Comparison of ENCODE assay signal across 8 mouse cellular contexts in the genomic region with DNA sequence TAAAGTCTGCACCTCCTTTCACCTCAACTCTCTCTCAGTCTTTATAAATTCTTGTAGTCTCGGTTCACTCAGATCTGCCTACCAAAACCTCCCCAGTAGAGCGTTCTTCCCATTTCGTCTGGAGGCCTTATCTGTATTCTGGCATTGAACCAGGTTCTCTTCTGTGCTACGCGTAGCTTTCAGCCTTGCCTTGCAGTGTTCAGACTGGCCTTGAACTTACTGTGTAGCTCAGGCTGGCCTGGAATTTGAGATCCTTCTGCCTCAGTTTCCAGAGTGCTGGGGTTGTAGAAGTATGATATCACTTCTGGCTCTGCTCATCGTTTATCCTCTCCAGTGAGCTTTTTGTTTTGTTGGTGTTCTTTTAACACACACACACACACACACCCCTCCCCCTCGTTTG. TPM values are rescaled to one million over a fixed set of nuclear protein-coding genes. Genes with fewer than 3 reads are reported as not detected.
DNase-seq lines count a peak whose midpoint lies in the region; ATAC-seq and TF ChIP-seq lines count a peak whose summit lies in the region.

No protein-coding gene starts in this region.

- H3K4me3 ChIP-seq in heart, adult 2 months, result peak overlapping the region; percentile 81
- peak overlapping the region; percentile 89; the same call in 1 of the 2 replicates for H3K4me3 ChIP-seq in G1E (ENCODE audit: low read depth, low read length)
- peak overlapping the region; percentile 84 for H3K4me3 ChIP-seq in forebrain, embryonic 14.5 days (ENCODE audit: low read depth, low read length)
- peak overlapping the region; percentile 88 for H3K4me3 ChIP-seq in liver, embryonic 15.5 days (replicated peaks)

- no peaks in the 10 kb centered on the region; the same call in 1 of the 2 replicates for H3K4me1 ChIP-seq in heart, adult 2 months (ENCODE audit: control insufficient read depth, insufficient read depth, low read length)
- peaks cover 52% of the 10 kb centered on the region for H3K4me1 ChIP-seq in G1E (ENCODE audit: insufficient read depth, low read depth, low read length)
- H3K4me1 ChIP-seq in forebrain, embryonic 14.5 days (ENCODE audit: control insufficient read depth, insufficient read depth, low read length), result peaks cover 11% of the 10 kb centered on the region
- H3K4me1 ChIP-seq in liver, embryonic 15.5 days (replicated peaks), result peaks cover 40% of the 10 kb centered on the region

- DNase-seq in heart, adult 2 months, result no peak
- no peak for DNase-seq in heart, postnatal 25 days (ENCODE audit: low spot score)
- DNase-seq in G1E (ENCODE audit: low spot score), result no peak
- DNase-seq in forebrain, embryonic 14.5 days (ENCODE audit: low spot score), result peak; percentile 57
- no peak for DNase-seq in urinary bladder, postnatal 36 days (ENCODE audit: low spot score in 2 of 2)
- no peak for DNase-seq in thymus, adult 18-20 months
- no peak for DNase-seq in thymus, postnatal 14 days

- 9% methylated on average over 7 of the region's 7 CpGs for WGBS in heart, adult 2 months
- 8% methylated on average over 7 of the region's 7 CpGs for WGBS in forebrain, embryonic 14.5 days
- WGBS in liver, embryonic 15.5 days (ENCODE audit: insufficient replicate concordance), result 18% methylated on average over 7 of the region's 7 CpGs

- no peak for TF ChIP-seq POLR2A in heart, adult 2 months (IDR thresholded peaks at IDR 0.05; ENCODE audit: insufficient read depth, low read depth, low read length)

- no peaks in the 10 kb centered on the region for H3K9me3 ChIP-seq in G1E (replicated peaks)
- no peaks in the 10 kb centered on the region for H3K9me3 ChIP-seq in forebrain, embryonic 14.5 days (replicated peaks; ENCODE audit: control insufficient read depth, low read length)
- H3K9me3 ChIP-seq in liver, embryonic 15.5 days (replicated peaks), result no peaks in the 10 kb centered on the region

- H3K27me3 ChIP-seq in heart, adult 2 months (ENCODE audit: control insufficient read depth, insufficient read depth, low read length), result no peaks in the 10 kb centered on the region
- H3K27me3 ChIP-seq in G1E (ENCODE audit: insufficient read depth, low read length), result no peaks in the 10 kb centered on the region
- H3K27me3 ChIP-seq in forebrain, embryonic 14.5 days (replicated peaks; ENCODE audit: control insufficient read depth, insufficient read depth, low read length), result no peaks in the 10 kb centered on the region
- H3K27me3 ChIP-seq in liver, embryonic 15.5 days, result no peaks in the 10 kb centered on the region

- intact Hi-C loops in heart, adult 2 months (cut with DNase I), result no loop called here
- intact Hi-C loops in heart, postnatal 25 days (cut with DNase I), result loop anchor here (5.0 kb wide), 1 partner anchor 124 kb away; a partner anchor contains a TSS

- H3K4me2 ChIP-seq in forebrain, embryonic 14.5 days (ENCODE audit: low read length), result peak overlapping the region; percentile 81
- H3K4me2 ChIP-seq in liver, embryonic 15.5 days, result peak overlapping the region; percentile 97

- no peak overlapping the region for H3K27ac ChIP-seq in heart, adult 2 months
- H3K27ac ChIP-seq in forebrain, embryonic 14.5 days (ENCODE audit: low read depth, low read length), result no peak overlapping the region
- H3K27ac ChIP-seq in liver, embryonic 15.5 days (replicated peaks), result peak overlapping the region; percentile 81

- peak overlapping the region; percentile 81 for H3K9ac ChIP-seq in heart, adult 2 months (ENCODE audit: low read depth, low read length)
- H3K9ac ChIP-seq in forebrain, embryonic 14.5 days (ENCODE audit: low read length), result peak overlapping the region; percentile 80
- peak overlapping the region; percentile 68 for H3K9ac ChIP-seq in liver, embryonic 15.5 days

- no peak for TF ChIP-seq CTCF in heart, adult 2 months (IDR thresholded peaks at IDR 0.05)
- TF ChIP-seq CTCF in G1E (IDR thresholded peaks at IDR 0.05; ENCODE audit: low read depth, low read length), result no peak

- no peak for TF ChIP-seq EP300 in heart, adult 2 months (IDR thresholded peaks at IDR 0.05; ENCODE audit: insufficient read depth, low read depth, low read length)

- H3K79me2 ChIP-seq in heart, adult 2 months (replicated peaks; ENCODE audit: control insufficient read depth, insufficient read depth, low read length), result no peaks in the 10 kb centered on the region

- peaks cover 6% of the 10 kb centered on the region for H3K36me3 ChIP-seq in heart, adult 2 months (ENCODE audit: control insufficient read depth, insufficient read depth, low read length)
- H3K36me3 ChIP-seq in G1E (replicated peaks), result peaks cover 56% of the 10 kb centered on the region
- peaks cover 31% of the 10 kb centered on the region for H3K36me3 ChIP-seq in forebrain, embryonic 14.5 days (ENCODE audit: control insufficient read depth, insufficient read depth, low read length)
- H3K36me3 ChIP-seq in liver, embryonic 15.5 days (replicated peaks), result peaks cover 31% of the 10 kb centered on the region

- ATAC-seq in G1E (ENCODE audit: extremely low read depth, insufficient number of reproducible peaks, low FRiP score, poor library complexity, severe bottlenecking), result no peak
- ATAC-seq in forebrain, embryonic 14.5 days, result no peak
- no peak for ATAC-seq in liver, embryonic 15.5 days (ENCODE audit: insufficient read depth)

RNA-seq across cellular contexts. Expression of a gene that starts 0.9 kb away (rescaled TPM):
- 1 to 10 TPM; 1.9 to 2.0 TPM for total RNA-seq in heart, adult 2 months (2021)
- 1.1 and 1.8 TPM in 2 replicates for polyA plus RNA-seq in heart, adult 2 months (2012; rRNA removed)
- total RNA-seq in heart, postnatal 25 days (2021), result 1 to 10 TPM; 2.2 to 3.4 TPM
- total RNA-seq in G1E (2014; fragmentation: Nextera tagmentation), result 1.8 and 3.4 TPM in 2 replicates
- total RNA-seq in G1E (2017), result 3.1 and 3.2 TPM in 2 replicates
- 0.21 and 0.57 TPM in 2 replicates for polyA plus RNA-seq in G1E (2012)
- 1.5 and 2.1 TPM in 2 replicates for polyA plus RNA-seq in forebrain, embryonic 14.5 days (2014; fragmentation: Nextera tagmentation; extraction: Ambion mirVana)
- polyA plus RNA-seq in liver, embryonic 15.5 days (2015; fragmentation: Nextera tagmentation; extraction: Ambion mirVana), result 0.63 and 0.77 TPM in 2 replicates

RNA-seq across cellular contexts. Expression of a gene that starts 7.0 kb away (rescaled TPM):
- 100 to 1,000 TPM; 298 to 319 TPM for total RNA-seq in heart, adult 2 months (2021)
- polyA plus RNA-seq in heart, adult 2 months (2012; rRNA removed), result 167 and 313 TPM in 2 replicates
- 100 to 1,000 TPM; 303 to 319 TPM for total RNA-seq in heart, postnatal 25 days (2021)
- total RNA-seq in G1E (2014; fragmentation: Nextera tagmentation), result 632 and 642 TPM in 2 replicates
- 1,492 and 1,659 TPM in 2 replicates for total RNA-seq in G1E (2017)
- polyA plus RNA-seq in G1E (2012), result 133 and 159 TPM in 2 replicates
- polyA plus RNA-seq in forebrain, embryonic 14.5 days (2014; fragmentation: Nextera tagmentation; extraction: Ambion mirVana), result 507 and 649 TPM in 2 replicates
- polyA plus RNA-seq in liver, embryonic 15.5 days (2015; fragmentation: Nextera tagmentation; extraction: Ambion mirVana), result 445 and 520 TPM in 2 replicates

RNA-seq across cellular contexts. Expression of a gene that starts 7.2 kb away (rescaled TPM):
- total RNA-seq in heart, adult 2 months (2021), result under 1 TPM; 0.57 to 0.84 TPM
- 0.09 and 0.25 TPM in 2 replicates for polyA plus RNA-seq in heart, adult 2 months (2012; rRNA removed)
- total RNA-seq in heart, postnatal 25 days (2021), result under 1 TPM; 0.52 to 0.64 TPM
- total RNA-seq in G1E (2014; fragmentation: Nextera tagmentation) (1.1 and 1.5 TPM in 2 replicates), G1E (2017) (0.98 and 1.5 TPM in 2 replicates)
- 2.1 and 2.6 TPM in 2 replicates for polyA plus RNA-seq in G1E (2012)
- 4.9 and 6.1 TPM in 2 replicates for polyA plus RNA-seq in forebrain, embryonic 14.5 days (2014; fragmentation: Nextera tagmentation; extraction: Ambion mirVana)
- 0.73 and 0.94 TPM in 2 replicates for polyA plus RNA-seq in liver, embryonic 15.5 days (2015; fragmentation: Nextera tagmentation; extraction: Ambion mirVana)
